Mouse (Mus musculus): ENCODE measurements around the gene Slc25a39. TPM values are rescaled to one million over a fixed set of nuclear protein-coding genes. Genes with fewer than 3 reads are reported as not detected.
"Not testable (repeated sequence)": the region's sequence is repeated elsewhere in the genome, so short reads cannot be mapped to it uniquely, and the experiment has no call there.

The Slc25a39 gene
- polyA plus RNA-seq, 1 experiment = 343 TPM

GRCm38 (mm10) chr11:102417160-102417559, 9.4 kb upstream of the Slc25a39 start:
- 84% methylated on average over 1 of the region's 1 CpGs for WGBS
- no peak for DNase-seq (ENCODE audit: low read depth, low spot score)

DNA sequence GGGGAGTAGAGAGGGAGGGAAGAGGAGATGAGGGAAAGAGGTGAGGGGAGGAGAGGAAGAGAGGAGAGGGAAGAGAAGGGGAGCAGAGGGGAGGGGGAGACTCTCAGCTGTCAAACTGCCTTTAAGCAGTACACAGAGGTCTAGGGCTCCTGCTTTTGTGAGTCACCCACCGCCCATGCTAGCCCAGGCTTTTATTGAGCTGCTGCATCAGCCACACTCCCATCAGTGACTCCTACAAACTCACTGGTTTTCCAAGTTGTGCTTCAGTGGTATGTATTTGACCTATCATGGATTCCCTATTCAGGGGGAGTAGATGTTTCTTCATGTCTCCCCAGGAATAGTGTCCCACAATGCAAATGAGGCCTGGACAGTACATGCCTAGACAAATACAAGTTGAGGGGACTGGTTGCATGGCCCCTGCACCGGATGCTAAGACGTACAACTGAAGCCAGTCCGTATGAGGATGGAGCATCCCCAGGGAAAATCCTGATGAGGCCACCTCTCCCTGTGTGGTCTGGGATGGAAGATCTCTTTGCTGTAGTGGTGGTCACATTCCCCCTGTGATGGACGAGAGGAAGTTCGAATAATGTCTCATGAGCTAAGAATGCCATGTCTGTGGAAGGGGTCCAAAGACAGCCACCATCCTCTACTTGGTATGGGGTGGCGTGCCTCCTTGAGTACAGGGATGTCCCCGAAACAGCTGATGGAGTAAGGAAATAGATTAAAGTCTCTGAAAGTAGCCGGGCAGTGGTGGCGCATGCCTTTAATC, 7.5 kb upstream of the Slc25a39 start:
- DNase-seq (ENCODE audit: low read depth, low spot score) = no peak
- 65% methylated on average over 10 of the region's 10 CpGs for WGBS

DNA sequence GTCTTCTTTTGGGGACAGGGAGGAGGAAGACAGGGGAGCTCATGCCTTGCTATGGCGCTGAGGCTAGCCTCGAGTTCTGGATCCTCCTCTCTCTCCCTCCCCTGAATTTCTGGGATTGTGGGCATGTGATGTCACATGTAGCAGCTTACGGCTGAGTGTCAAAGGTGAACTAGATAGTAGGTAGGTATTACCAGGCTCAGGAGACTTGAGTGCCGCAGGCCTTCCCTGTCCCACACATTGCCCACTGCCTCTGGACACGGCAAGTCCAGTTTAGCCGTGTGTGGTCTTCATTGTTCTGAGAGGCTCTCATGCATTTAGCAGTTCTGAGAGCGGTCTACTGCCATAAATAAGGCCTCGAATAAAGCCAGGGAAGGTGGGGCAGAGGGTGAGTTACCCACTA, 5.3 kb upstream of the Slc25a39 start:
- DNase-seq (ENCODE audit: low read depth, low spot score) = no peak
- 83% methylated on average over 8 of the region's 8 CpGs for WGBS

DNA sequence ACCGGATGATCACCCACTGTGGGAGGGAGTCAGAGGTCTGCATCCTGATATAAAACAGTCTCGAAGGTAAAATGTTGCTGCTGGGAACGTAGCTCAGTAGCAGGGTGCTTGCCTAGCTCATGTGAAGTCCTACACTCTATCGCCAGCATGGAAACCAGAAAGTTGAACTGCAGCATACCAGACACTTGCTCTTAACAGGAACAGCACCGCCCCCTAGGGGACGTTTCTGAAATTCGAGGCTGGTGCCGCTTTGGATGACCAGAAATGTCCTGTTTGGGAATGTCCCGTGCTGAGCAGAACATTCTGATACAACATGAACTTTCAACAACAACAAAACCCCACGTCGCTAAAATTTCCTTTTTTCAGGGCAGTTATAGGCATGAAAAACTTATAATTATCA, 4.0 kb upstream of the Slc25a39 start:
- 5% methylated on average over 11 of the region's 11 CpGs for WGBS
- DNase-seq (ENCODE audit: low read depth, low spot score) = peak; percentile 92

GRCm38 (mm10) chr11:102411061-102411460, 3.3 kb upstream of the Slc25a39 start:
- DNase-seq (ENCODE audit: low read depth, low spot score) = no peak
- 38% methylated on average over 3 of the region's 3 CpGs for WGBS

DNA sequence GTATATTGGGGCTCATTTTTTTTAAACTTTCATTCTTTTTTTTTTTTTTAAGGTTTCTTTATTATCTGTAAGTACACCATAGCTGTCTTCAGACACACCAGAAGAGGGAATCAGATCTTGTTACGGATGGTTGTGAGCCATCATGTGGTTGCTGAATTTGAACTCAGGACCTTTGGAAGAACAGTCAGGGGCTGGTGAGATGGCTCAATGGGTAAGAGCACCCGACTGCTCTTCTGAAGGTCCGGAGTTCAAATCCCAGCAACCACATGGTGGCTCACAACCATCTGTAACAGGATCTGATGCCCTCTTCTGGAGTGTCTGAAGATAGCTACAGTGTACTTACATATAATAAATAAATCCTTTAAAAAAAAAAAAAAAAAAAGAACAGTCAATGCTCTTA, 2.6 kb upstream of the Slc25a39 start:
- WGBS = 86% methylated on average over 3 of the region's 3 CpGs
- not testable (repeated sequence) for DNase-seq (ENCODE audit: low read depth, low spot score)

GRCm38 (mm10) chr11:102409795-102410330, 2.1 kb upstream of the Slc25a39 start:
- DNase-seq (ENCODE audit: low read depth, low spot score) = no peak
- WGBS = 78% methylated on average over 3 of the region's 3 CpGs

- DNase-seq (ENCODE audit: low read depth, low spot score) = no peak
- 19% methylated on average over 15 of the region's 15 CpGs for WGBS
Measured at GRCm38 (mm10) chr11:102408888-102409794, 1.4 kb upstream of the Slc25a39 start.

DNA sequence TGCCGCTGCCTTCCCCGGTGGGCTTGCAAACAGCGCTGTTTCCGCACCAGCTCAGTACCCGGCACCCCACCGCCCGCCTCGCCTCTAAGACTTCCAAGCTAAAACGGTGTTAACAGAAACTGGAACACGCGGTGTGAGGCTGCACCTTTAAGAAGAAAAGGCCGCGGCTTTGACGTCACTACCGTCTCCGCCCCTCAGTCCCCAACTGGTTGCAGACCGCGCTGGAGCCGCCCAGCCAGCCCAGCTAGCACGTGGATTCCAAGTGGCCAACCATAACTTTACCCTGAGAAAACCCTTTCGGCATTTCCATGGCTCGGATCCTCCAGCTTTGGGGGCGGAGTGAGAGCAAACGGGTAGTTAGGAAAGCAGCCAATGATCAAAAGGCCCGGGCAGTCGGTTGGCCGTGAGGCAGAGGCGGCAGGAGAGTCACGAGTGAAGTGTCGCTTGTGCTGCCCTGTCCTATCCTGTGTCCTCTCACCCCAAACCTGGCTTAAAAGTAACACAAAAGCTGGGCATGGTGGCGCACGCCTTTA, 664 bp upstream of the Slc25a39 start:
- under 1% methylated on average over 32 of the region's 32 CpGs for WGBS
- peak; percentile 98 for DNase-seq (ENCODE audit: low read depth, low spot score)

- WGBS = under 1% methylated on average over 85 of the region's 85 CpGs
- no peak for DNase-seq (ENCODE audit: low read depth, low spot score)
Measured at GRCm38 (mm10) chr11:102406900-102407833, 579 bp downstream of the Slc25a39 start.

DNA sequence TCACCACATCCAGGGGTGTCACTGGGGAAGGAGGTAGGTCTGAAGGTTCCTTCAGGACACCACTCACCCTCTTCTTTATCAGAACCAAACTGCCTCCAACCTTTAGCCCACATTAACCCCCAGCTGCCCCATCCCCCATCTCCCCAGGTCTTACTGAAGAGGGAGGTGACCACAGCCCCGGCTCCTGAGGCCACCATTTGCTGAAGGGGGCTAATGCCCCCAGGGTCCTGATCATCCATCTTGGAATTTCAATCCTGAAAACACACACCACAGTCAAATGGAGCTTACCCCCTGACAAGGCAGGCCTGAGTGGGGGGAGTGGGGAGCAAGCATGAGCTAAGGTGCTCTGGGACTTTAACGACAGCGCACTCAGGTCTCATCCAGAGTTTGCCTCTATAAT, 1.3 kb downstream of the Slc25a39 start:
- DNase-seq (ENCODE audit: low read depth, low spot score) = no peak
- 6% methylated on average over 3 of the region's 3 CpGs for WGBS

DNA sequence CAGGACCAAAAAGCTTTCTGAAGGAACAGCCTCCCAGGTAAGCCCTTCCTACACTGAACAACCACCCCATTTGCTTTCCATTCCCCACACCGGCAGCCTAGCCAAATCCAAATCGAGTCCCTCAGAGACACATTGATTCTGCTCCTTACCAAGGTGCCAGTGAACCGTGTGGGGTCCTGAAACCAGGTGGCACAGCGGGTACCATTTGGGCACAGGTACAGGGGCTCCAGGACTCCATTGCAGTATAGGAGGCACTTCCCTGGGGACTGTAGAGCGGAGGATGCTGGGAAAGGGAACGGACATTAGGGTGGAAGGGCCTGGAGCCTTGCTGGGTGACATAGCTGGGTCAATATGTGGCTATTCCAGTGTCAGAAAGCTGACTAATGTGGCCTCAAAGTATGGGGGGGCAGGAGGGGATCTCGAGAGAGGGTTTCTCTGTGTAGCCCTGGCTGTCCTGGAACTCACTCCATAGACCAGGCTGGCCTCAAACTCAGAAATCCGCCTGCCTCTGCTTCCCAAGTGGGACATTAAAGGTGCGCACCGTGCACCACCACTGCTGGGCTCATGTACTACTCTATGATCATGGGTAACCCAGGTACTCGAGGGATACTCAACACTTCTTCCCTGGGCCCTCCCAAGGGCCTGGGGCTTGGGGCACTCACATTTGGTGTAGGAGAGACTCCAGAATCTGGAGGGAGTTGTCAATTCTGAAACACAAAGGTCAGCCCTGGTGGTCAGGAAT, 2.0 kb downstream of the Slc25a39 start:
- no peak for DNase-seq (ENCODE audit: low read depth, low spot score)
- WGBS = 83% methylated on average over 11 of the region's 11 CpGs

- 74% methylated on average over 18 of the region's 18 CpGs for WGBS
- DNase-seq (ENCODE audit: low read depth, low spot score) = no peak
Measured at GRCm38 (mm10) chr11:102404161-102405010, 3.4 kb downstream of the Slc25a39 start.

DNA sequence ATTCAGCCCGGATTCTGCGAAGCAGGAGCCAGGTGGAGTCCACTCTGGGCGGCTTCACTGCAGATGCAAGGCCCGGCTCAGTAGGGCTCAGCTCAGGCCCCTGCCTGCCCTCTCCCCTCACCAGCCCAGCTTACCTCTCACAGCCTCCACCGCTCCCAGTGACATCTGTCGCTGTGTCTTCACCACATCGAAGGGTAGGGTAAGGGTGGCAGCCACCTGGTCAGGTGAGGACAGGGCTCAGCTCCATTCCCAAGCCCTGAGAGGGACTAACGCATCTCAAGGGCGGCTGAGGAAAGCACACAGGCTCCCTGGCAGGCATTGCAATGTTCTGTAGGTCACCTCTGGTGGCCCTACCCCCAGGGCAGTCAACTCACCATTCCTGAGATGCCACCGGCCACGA, 4.1 kb downstream of the Slc25a39 start:
- DNase-seq (ENCODE audit: low read depth, low spot score) = no peak
- 95% methylated on average over 11 of the region's 11 CpGs for WGBS

GRCm38 (mm10) chr11:102401898-102402500, 5.7 kb downstream of the Slc25a39 start:
- 78% methylated on average over 12 of the region's 12 CpGs for WGBS
- no peak for DNase-seq (ENCODE audit: low read depth, low spot score)

GRCm38 (mm10) chr11:102400513-102401084, 7.1 kb downstream of the Slc25a39 start:
- 39% methylated on average over 12 of the region's 12 CpGs for WGBS
- no peak for DNase-seq (ENCODE audit: low read depth, low spot score)

- WGBS = 3% methylated on average over 34 of the region's 34 CpGs
- DNase-seq (ENCODE audit: low read depth, low spot score) = no peak
Measured at GRCm38 (mm10) chr11:102399610-102400072, 8.1 kb downstream of the Slc25a39 start.

All from large intestine, adult 2 months (tissue).